Mouse (Mus musculus) embryonic fibroblast, embryonic 13.5 days (primary cell): ENCODE data around the gene Ndufv1. TPM values are rescaled to one million over a fixed set of nuclear protein-coding genes. Genes with fewer than 3 reads are reported as not detected.

Experiments
- H3K27ac ChIP-seq: 2 replicates; pipeline ENCODE4 v1.5.1; 2012; ENCODE audit warnings: low read length, control low read depth, inconsistent platforms; ENCODE audit not compliant: insufficient read depth
- H3K4me1 ChIP-seq: 2 replicates; pipeline ENCODE4 v1.6.1; 2011; ENCODE audit warnings: low read length; ENCODE audit not compliant: control insufficient read depth, insufficient read depth
- H3K4me3 ChIP-seq: 2 replicates; pipeline ENCODE4 v1.5.1; 2011; ENCODE audit warnings: mild to moderate bottlenecking, control low read depth, low read length; ENCODE audit not compliant: insufficient read depth
- CTCF ChIP-seq: IDR thresholded peaks from 2 replicates; pipeline ENCODE4 v1.5.1; 2011; ENCODE audit warnings: mild to moderate bottlenecking, control low read depth, low read length, moderate library complexity, borderline replicate concordance; ENCODE audit not compliant: insufficient read depth
- POLR2A ChIP-seq: IDR thresholded peaks from 2 replicates; pipeline ENCODE4 v1.6.1; 2011; ENCODE audit warnings: low read depth, mild to moderate bottlenecking, control low read depth, low read length, moderate library complexity
- polyA plus RNA-seq: library from polyadenylated mRNA; stranded (reverse); fragments of >200 nt; gene quantifications from 2 replicates; pipeline ENCODE4 v1.2.4, GENCODE M21; 2011; ENCODE audit warnings: low read depth; ENCODE audit not compliant: missing spikeins, insufficient read length

The Ndufv1 gene
- polyA plus RNA-seq, 1 experiment = 64.3 TPM

DNA sequence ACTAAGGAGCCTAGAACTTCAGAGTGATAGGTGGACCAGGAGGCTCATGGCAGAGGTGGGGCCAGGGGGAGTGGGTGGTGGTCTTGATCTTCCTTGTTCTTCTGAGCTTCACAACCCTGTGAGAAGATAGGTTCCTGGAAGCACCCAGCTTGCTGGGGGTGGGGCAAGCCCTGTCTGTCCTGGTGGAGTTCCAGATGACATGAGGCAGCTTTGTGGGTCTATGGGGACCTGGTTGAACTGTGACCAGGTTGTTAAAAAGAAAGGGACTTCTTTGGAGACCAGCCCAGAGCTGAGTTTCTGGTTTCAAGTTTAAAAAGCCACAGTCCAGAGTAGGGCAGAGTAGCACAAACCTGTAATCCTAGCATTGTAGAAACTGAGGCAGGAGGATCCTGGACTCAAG lies 53.6 kb downstream of the Ndufv1 start:
- no peak overlapping the region for H3K4me3 ChIP-seq
- H3K27ac ChIP-seq = no peak overlapping the region
- no peak for TF ChIP-seq CTCF
- TF ChIP-seq POLR2A = no peak
- no peaks in the 10 kb centered on the region for H3K4me1 ChIP-seq

- Histone ChIP-seq H3K27ac (no peak within 1 kb of the TSS), H3K4me3 (no peak within 1 kb of the TSS), H3K4me1 (no peaks in the 10 kb centered on the region)
- TF ChIP-seq CTCF (no peak), POLR2A (no peak)
These were observed 54.1 kb downstream of the Ndufv1 start, which contains the start of gene Aldh3b3 for GRCm38 (mm10) chr19:3958470-3958869. Aldh3b3 (plus strand) TSS chr19:3958645.

Other genes with a start within 250 kb of the Ndufv1 start
- 36.9 and 47.1 TPM in 2 replicates for gene Kmt5b, start 245.4 kb downstream of the Ndufv1 start, polyA plus RNA-seq
- 48.4 and 65.0 TPM in 2 replicates for gene Chka, start 161.0 kb downstream of the Ndufv1 start, polyA plus RNA-seq
- gene Tcirg1, start 105.7 kb downstream of the Ndufv1 start, polyA plus RNA-seq = 56.8 and 60.7 TPM in 2 replicates
- 97.0 and 108 TPM in 2 replicates for gene Ndufs8, start 100.0 kb downstream of the Ndufv1 start, polyA plus RNA-seq
- gene Aldh3b1, start 83.0 kb downstream of the Ndufv1 start, polyA plus RNA-seq = 3.8 and 4.3 TPM in 2 replicates
- 34.5 and 44.9 TPM in 2 replicates for gene Unc93b1, start 77.6 kb downstream of the Ndufv1 start, polyA plus RNA-seq
- not detected in 2 replicates for gene Aldh3b3, start 54.2 kb downstream of the Ndufv1 start, polyA plus RNA-seq
- not detected in 2 replicates for gene Aldh3b2, start 40.5 kb downstream of the Ndufv1 start, polyA plus RNA-seq
- gene Acy3, start 26.2 kb downstream of the Ndufv1 start, polyA plus RNA-seq = 4.9 and 7.7 TPM in 2 replicates
- gene Tbx10, start 20.1 kb downstream of the Ndufv1 start, polyA plus RNA-seq = not detected in 2 replicates
- 18.5 and 19.7 TPM in 2 replicates for gene Nudt8, start 12.2 kb downstream of the Ndufv1 start, polyA plus RNA-seq
- gene Gm49405, start 12.2 kb downstream of the Ndufv1 start, polyA plus RNA-seq = 2.1 TPM in 2 replicates
- gene Doc2g, start 9.5 kb downstream of the Ndufv1 start, polyA plus RNA-seq = 2.1 and 3.2 TPM in 2 replicates
- 225 and 296 TPM in 2 replicates for gene Gstp1, start 25.2 kb upstream of the Ndufv1 start, polyA plus RNA-seq
- 1.7 and 3.1 TPM in 2 replicates for gene Gstp2, start 33.2 kb upstream of the Ndufv1 start, polyA plus RNA-seq
- not detected in 2 replicates for gene Gstp3, start 46.8 kb upstream of the Ndufv1 start, polyA plus RNA-seq
- gene Cabp2, start 68.8 kb upstream of the Ndufv1 start, polyA plus RNA-seq = not detected in 2 replicates
- 25.1 and 32.1 TPM in 2 replicates for gene Cdk2ap2, start 84.4 kb upstream of the Ndufv1 start, polyA plus RNA-seq
- gene Pitpnm1, start 87.2 kb upstream of the Ndufv1 start, polyA plus RNA-seq = 14.5 and 19.5 TPM in 2 replicates
- gene Aip, start 113.1 kb upstream of the Ndufv1 start, polyA plus RNA-seq = 63.9 and 72.7 TPM in 2 replicates
- not detected in 2 replicates for gene Gpr152, start 127.0 kb upstream of the Ndufv1 start, polyA plus RNA-seq
- gene Cabp4, start 131.2 kb upstream of the Ndufv1 start, polyA plus RNA-seq = not detected in 2 replicates
- gene Coro1b, start 135.8 kb upstream of the Ndufv1 start, polyA plus RNA-seq = 143 and 179 TPM in 2 replicates
- gene Ptprcap, start 140.8 kb upstream of the Ndufv1 start, polyA plus RNA-seq = 0.50 TPM in 1 of 2 replicates, not detected in the other
- gene Rps6kb2, start 150.5 kb upstream of the Ndufv1 start, polyA plus RNA-seq = 18.7 and 35.9 TPM in 2 replicates
- gene Carns1, start 162.7 kb upstream of the Ndufv1 start, polyA plus RNA-seq = 3.3 and 4.4 TPM in 2 replicates
- gene Tbc1d10c, start 178.5 kb upstream of the Ndufv1 start, polyA plus RNA-seq = 0.25 and 0.42 TPM in 2 replicates
- 327 and 340 TPM in 2 replicates for gene Ppp1ca, start 179.3 kb upstream of the Ndufv1 start, polyA plus RNA-seq
- 25.5 and 32.3 TPM in 2 replicates for gene Rad9a, start 188.9 kb upstream of the Ndufv1 start, polyA plus RNA-seq
- 15.2 and 16.8 TPM in 2 replicates for gene Clcf1, start 201.4 kb upstream of the Ndufv1 start, polyA plus RNA-seq
- gene AC109138.7, start 201.6 kb upstream of the Ndufv1 start, polyA plus RNA-seq = not detected in 2 replicates
- 55.2 and 55.8 TPM in 2 replicates for gene Pold4, start 219.1 kb upstream of the Ndufv1 start, polyA plus RNA-seq